In genomic region chr12:46818856-46819347, GRCm38 (mm10) we compare ENCODE assay signal across 9 mouse cellular contexts. TPM values are rescaled to one million over a fixed set of nuclear protein-coding genes. Genes with fewer than 3 reads are reported as not detected.
DNase-seq lines count a peak whose midpoint lies in the region; ATAC-seq lines count a peak whose summit lies in the region.
"Had no signal": no experiment of that assay in that cellular context is flagged by ENCODE, and none has a peak within 500 bp of the region (broad histone marks: within the 10 kb centered on the region; RNA-seq: fewer than 3 reads in every experiment).

TSS of gene Nova1 (minus strand) at chr12:46818929.

- H3K4me1 ChIP-seq in hindbrain, embryonic 12.5 days = 0 out of 2 replicates have a peak, but pooled peaks cover 6% of the 10 kb centered on the region

- H3K27me3 ChIP-seq in hindbrain, embryonic 12.5 days = no peaks in the 10 kb centered on the region

- peak; percentile 62 for DNase-seq in R1 (ENCODE audit: low read depth, low spot score)
- peak; percentile 86 for DNase-seq in cerebellum, adult 9-10 months
- peak; percentile 43 to 68 for DNase-seq in frontal cortex, postnatal 25 days (ENCODE audit: low spot score in 2 of 2)
- peak; percentile 75 to 80 for DNase-seq in layer of hippocampus, postnatal 36 days
- DNase-seq in lung, postnatal 10 days = peak; percentile 74
- DNase-seq in right cerebral cortex, postnatal 10 days (ENCODE audit: low spot score in 2 of 2) = peak; percentile 90 to 91

- peak; percentile 89 for ATAC-seq in hindbrain, embryonic 12.5 days (ENCODE audit: low FRiP score)
- no peak for ATAC-seq in megakaryocyte-erythroid progenitor cell, adult 5-6 weeks (replicated peaks; ENCODE audit: low FRiP score, low TSS enrichment, poor library complexity, severe bottlenecking)

- H3K27ac ChIP-seq in hindbrain, embryonic 12.5 days = peak within 1 kb of the TSS; percentile 98
- H3K27ac ChIP-seq: macrophage had no signal

- H3K4me2 ChIP-seq in hindbrain, embryonic 12.5 days (replicated peaks) = peak within 1 kb of the TSS; percentile 63

- H3K36me3 ChIP-seq in hindbrain, embryonic 12.5 days = no peaks in the 10 kb centered on the region

- no peaks in the 10 kb centered on the region for H3K9me3 ChIP-seq in hindbrain, embryonic 12.5 days (replicated peaks)

- peak within 1 kb of the TSS; percentile 91 for H3K9ac ChIP-seq in hindbrain, embryonic 12.5 days

- H3K4me3 ChIP-seq in hindbrain, embryonic 12.5 days = peak within 1 kb of the TSS; percentile 65

- under 1% methylated on average over 25 of the region's 68 CpGs for WGBS in hindbrain, embryonic 12.5 days

RNA-seq across cellular contexts. Expression of gene Nova1, which starts in this region (rescaled TPM):
- polyA plus RNA-seq in hindbrain, embryonic 12.5 days (2016; fragmentation: Nextera tagmentation; extraction: Ambion mirVana) = 46.2 and 52.1 TPM in 2 replicates
- 10 to 100 TPM; 24.5 to 26.9 TPM for total RNA-seq in layer of hippocampus, postnatal 36 days (2021)
- not detected in 2 replicates for total RNA-seq in megakaryocyte-erythroid progenitor cell, adult 5-6 weeks (2014; fragmentation: Nextera tagmentation)
- not detected in 2 replicates for total RNA-seq in megakaryocyte-erythroid progenitor cell, adult 5-6 weeks (2017)
- polyA plus RNA-seq: macrophage had no signal

Comparison
In these comparisons a context has a peak if more than half of its experiments do, and no peak if none do; other contexts are left out.
1. RNA of gene Nova1 (total RNA-seq): 24.5 to 26.9 TPM in layer of hippocampus, postnatal 36 days; not detected in megakaryocyte-erythroid progenitor cell, adult 5-6 weeks; every median in the first group is over 10 times any median in the second.
2. Peak in every context shown above with its lines, with median percentiles within 50 percentile points of each other: DNase-seq.